Mouse (Mus musculus) stomach, postnatal 0 days (tissue): ENCODE results near the gene D430042O09Rik.

ENCODE experiments used
- CTCF ChIP-seq: IDR thresholded peaks from 2 replicates; pipeline ENCODE4 v1.5.1; 2016; ENCODE audit warnings: antibody characterized with exemption, low read depth, mild to moderate bottlenecking, moderate library complexity
- EP300 ChIP-seq: optimal IDR thresholded peaks from 2 replicates; pipeline ENCODE3; 2016; ENCODE audit warnings: antibody characterized with exemption

DNA sequence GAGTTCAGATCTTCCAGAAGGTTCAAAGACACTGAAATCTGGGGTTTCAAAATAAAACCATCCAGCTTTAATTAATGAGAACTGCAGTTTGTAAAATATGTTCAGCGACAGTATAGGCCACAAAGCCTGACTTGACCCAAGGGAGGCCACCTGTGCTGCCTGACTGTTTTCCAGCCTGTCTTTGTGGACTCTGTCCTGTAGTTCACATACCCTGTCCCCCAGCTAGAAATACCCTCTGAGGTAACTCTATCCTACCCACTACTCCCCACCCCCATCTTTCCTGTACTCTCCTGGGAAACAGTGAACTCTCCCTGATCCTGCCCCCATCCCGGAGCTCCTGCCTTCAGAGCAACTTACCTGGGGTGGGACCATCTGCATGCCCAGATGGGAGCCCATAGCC lies 175.5 kb downstream of the D430042O09Rik start:
- no peak for TF ChIP-seq EP300
- no peak for TF ChIP-seq CTCF
